Mouse (Mus musculus) liver, postnatal 0 days (tissue): ENCODE results near the gene Phospho1. TPM values are rescaled to one million over a fixed set of nuclear protein-coding genes. Genes with fewer than 3 reads are reported as not detected.

Experiments used
- ATAC-seq: fragments of 200-750 bp; cut with Nextera tagmentation; 2 replicates; pipeline ENCODE4 v1.8.0; 2017; ENCODE audit warnings: mild to moderate bottlenecking, moderate library complexity
- DNase-seq: peaks from one replicate; pipeline ENCODE4 v3.0.0-alpha.2; 2016
- H3K27ac ChIP-seq: fragments of 300-500 bp; sonication (generic); 2 replicates; pipeline ENCODE4 v1.5.1; 2014; ENCODE audit warnings: antibody characterized with exemption, moderate library complexity, mild to moderate bottlenecking, low read depth
- H3K27me3 ChIP-seq: fragments of 300-500 bp; sonication (generic); 2 replicates; pipeline ENCODE4 v1.6.1; 2014; ENCODE audit warnings: low read length, control low read depth, mixed read lengths; ENCODE audit not compliant: insufficient read depth
- H3K36me3 ChIP-seq: fragments of 300-500 bp; sonication (generic); replicated peaks from 2 replicates; pipeline ENCODE4 v1.6.1; 2014; ENCODE audit warnings: mild to moderate bottlenecking, control low read depth, low read length, moderate library complexity, mixed read lengths; ENCODE audit not compliant: insufficient read depth
- H3K4me1 ChIP-seq: fragments of 300-500 bp; sonication (generic); 2 replicates; pipeline ENCODE4 v1.6.1; 2014; ENCODE audit warnings: antibody characterized with exemption, mild to moderate bottlenecking, control low read depth; ENCODE audit not compliant: insufficient read depth
- H3K4me2 ChIP-seq: fragments of 300-500 bp; sonication (generic); 2 replicates; pipeline ENCODE4 v1.6.1; 2014; ENCODE audit warnings: low read depth, mild to moderate bottlenecking, low read length, moderate library complexity, mixed read lengths
- H3K4me3 ChIP-seq: fragments of 300-500 bp; sonication (generic); 2 replicates; pipeline ENCODE4 v1.5.1; 2014; ENCODE audit warnings: low read depth, low read length
- H3K9ac ChIP-seq: fragments of 300-500 bp; sonication (generic); replicated peaks from 2 replicates; pipeline ENCODE4 v1.6.1; 2014; ENCODE audit warnings: mild to moderate bottlenecking, moderate library complexity
- H3K9me3 ChIP-seq: fragments of 300-500 bp; sonication (generic); 2 replicates; pipeline ENCODE4 v1.6.1; 2016; ENCODE audit warnings: mild to moderate bottlenecking, control low read depth, low read length, mixed read lengths
- CTCF ChIP-seq: sonication (generic); IDR thresholded peaks from 2 replicates; pipeline ENCODE4 v1.5.1; 2016; ENCODE audit warnings: antibody characterized with exemption, low read depth
- EP300 ChIP-seq: IDR thresholded peaks from 2 replicates; pipeline ENCODE4 v1.6.1; 2016; ENCODE audit warnings: antibody characterized with exemption, low read depth, mild to moderate bottlenecking
- WGBS: fragments of 180-500 bp; shearing (Covaris S2); extraction: QIAGEN DNeasy Blood & Tissue Kit; methylation state at CpG from one replicate; pipeline ENCODE4 v1.1.7; 2014; ENCODE audit not compliant: insufficient replicate concordance; 5-methylcytosine and 5-hydroxymethylcytosine counted together
- polyA plus RNA-seq: library from polyadenylated mRNA; unstranded; fragments of >200 nt; fragmentation: Nextera tagmentation; extraction: Ambion mirVana; gene quantifications from 2 replicates; pipeline ENCODE4 v1.2.1, GENCODE M21; 2015

The Phospho1 gene
- polyA plus RNA-seq, 1 experiment from 2014 or later: 1.9 TPM

- Histone ChIP-seq H3K4me2 (no peak overlapping the region), H3K27me3 (no peaks in the 10 kb centered on the region), H3K4me3 (no peak overlapping the region), H3K9ac (no peak overlapping the region), H3K27ac (no peak overlapping the region), H3K4me1 (peaks cover 4% of the 10 kb centered on the region; the same call in 1 of the 2 replicates), H3K36me3 (no peaks in the 10 kb centered on the region), H3K9me3 (no peaks in the 10 kb centered on the region)
- no peak for ATAC-seq
- no peak for TF ChIP-seq CTCF
- TF ChIP-seq EP300: no peak
- no peak for DNase-seq
- 77% methylated on average over 9 of the region's 9 CpGs for WGBS
These were observed 8.9 kb upstream of the Phospho1 start for GRCm38 (mm10) chr11:95815412-95815811.

- H3K4me1 ChIP-seq: peaks cover 13% of the 10 kb centered on the region
- no peaks in the 10 kb centered on the region for H3K36me3 ChIP-seq
- H3K27me3 ChIP-seq: no peaks in the 10 kb centered on the region
- H3K27ac ChIP-seq: no peak overlapping the region
- TF ChIP-seq EP300: no peak
- TF ChIP-seq CTCF: no peak
- DNase-seq (no peak), ATAC-seq (no peak)
- H3K4me3 ChIP-seq: no peak overlapping the region
- H3K9me3 ChIP-seq: no peaks in the 10 kb centered on the region
- no peak overlapping the region for H3K4me2 ChIP-seq
- 89% methylated on average over 8 of the region's 8 CpGs for WGBS
- no peak overlapping the region for H3K9ac ChIP-seq
These were observed 5.2 kb upstream of the Phospho1 start for GRCm38 (mm10) chr11:95819138-95819537.

GRCm38 (mm10) chr11:95821511-95821910 lies 2.8 kb upstream of the Phospho1 start:
- Histone ChIP-seq H3K4me2 (no peak overlapping the region), H3K9me3 (no peaks in the 10 kb centered on the region), H3K4me1 (peaks cover 19% of the 10 kb centered on the region), H3K9ac (no peak overlapping the region), H3K36me3 (no peaks in the 10 kb centered on the region), H3K4me3 (no peak overlapping the region), H3K27ac (no peak overlapping the region), H3K27me3 (peaks cover 6% of the 10 kb centered on the region)
- TF ChIP-seq CTCF: no peak
- TF ChIP-seq EP300: no peak
- WGBS: 66% methylated on average over 3 of the region's 3 CpGs
- ATAC-seq (no peak), DNase-seq (no peak)

- WGBS: 81% methylated on average over 4 of the region's 4 CpGs
- no peak for DNase-seq
- no peak overlapping the region for H3K27ac ChIP-seq
These were observed 1.9 kb upstream of the Phospho1 start for GRCm38 (mm10) chr11:95822437-95822836.

GRCm38 (mm10) chr11:95824877-95825243 lies 561 bp downstream of the Phospho1 start:
- peak overlapping the region; percentile 74 for H3K9ac ChIP-seq
- ATAC-seq (no peak), DNase-seq (no peak)
- H3K9me3 ChIP-seq: no peaks in the 10 kb centered on the region
- peak overlapping the region; percentile 35; the same call in 1 of the 2 replicates for H3K27ac ChIP-seq
- peaks cover 24% of the 10 kb centered on the region for H3K4me1 ChIP-seq
- 5% methylated on average over 11 of the region's 11 CpGs for WGBS
- TF ChIP-seq CTCF (no peak), EP300 (no peak)
- peaks cover 16% of the 10 kb centered on the region for H3K27me3 ChIP-seq
- H3K4me3 ChIP-seq: peak overlapping the region; percentile 64
- H3K36me3 ChIP-seq: no peaks in the 10 kb centered on the region
- peak overlapping the region; percentile 95 for H3K4me2 ChIP-seq

More at GRCm38 (mm10) chr11:95822437-95822836, 1.9 kb upstream of the Phospho1 start:
- Histone ChIP-seq H3K36me3 (no peaks in the 10 kb centered on the region), H3K9me3 (no peaks in the 10 kb centered on the region), H3K27me3 (peaks cover 6% of the 10 kb centered on the region), H3K4me1 (peaks cover 24% of the 10 kb centered on the region), H3K4me2 (no peak overlapping the region), H3K4me3 (no peak overlapping the region), H3K9ac (no peak overlapping the region)
- TF ChIP-seq EP300 (no peak), CTCF (no peak)
- ATAC-seq: no peak

- no peak overlapping the region for H3K27ac ChIP-seq
- peak overlapping the region; percentile 95 for H3K4me2 ChIP-seq
- DNase-seq: no peak
- no peak for TF ChIP-seq CTCF
- no peak for TF ChIP-seq EP300
- peaks cover 23% of the 10 kb centered on the region for H3K27me3 ChIP-seq
- H3K9ac ChIP-seq: peak overlapping the region; percentile 74
- peaks cover 29% of the 10 kb centered on the region for H3K4me1 ChIP-seq
- 48% methylated on average over 3 of the region's 3 CpGs for WGBS
- no peaks in the 10 kb centered on the region; the same call in 1 of the 2 replicates for H3K36me3 ChIP-seq
- no peak for ATAC-seq
- H3K9me3 ChIP-seq: no peaks in the 10 kb centered on the region
- peak overlapping the region; percentile 64 for H3K4me3 ChIP-seq
These were observed 1.3 kb downstream of the Phospho1 start for GRCm38 (mm10) chr11:95825625-95826024.
